Mouse (Mus musculus) megakaryocyte, embryonic 14.5 days (primary cell): ENCODE measurements around the gene Ccdc189.

Experiments used
- FLI1 ChIP-seq: IDR thresholded peaks from 2 replicates; pipeline ENCODE4 v1.6.1; 2012; ENCODE audit warnings: low read length, inconsistent platforms, mixed read lengths
- GATA1 ChIP-seq: IDR thresholded peaks from 3 replicates; pipeline ENCODE4 v1.6.1; 2012; ENCODE audit warnings: mixed read lengths, low read length, inconsistent platforms, borderline replicate concordance

GRCm38 (mm10) chr7:127585031-127585430 is 3.4 kb downstream of the Ccdc189 start:
- TF ChIP-seq FLI1 (no peak), GATA1 (no peak)
